Mouse (Mus musculus): Measurements from ENCODE around the gene Entpd1.
A peak's percentile ranks its signal among the peaks of the same experiment; 100 is the strongest.
"Not testable (repeated sequence)": the region's sequence is repeated elsewhere in the genome, so short reads cannot be mapped to it uniquely, and the experiment has no call there.

Gene Entpd1

GRCm38 (mm10) chr19:40611830-40612506 is at the start of gene Entpd1, which contains the start of gene Tctn3:
Entpd1 (plus strand) TSS chr19:40612366.
Tctn3 (minus strand) TSS chr19:40612233.
- DNase-seq, result peak; percentile 97

GRCm38 (mm10) chr19:40563880-40564645 is 48.1 kb upstream of the Entpd1 start:
- no peak for DNase-seq

DNA sequence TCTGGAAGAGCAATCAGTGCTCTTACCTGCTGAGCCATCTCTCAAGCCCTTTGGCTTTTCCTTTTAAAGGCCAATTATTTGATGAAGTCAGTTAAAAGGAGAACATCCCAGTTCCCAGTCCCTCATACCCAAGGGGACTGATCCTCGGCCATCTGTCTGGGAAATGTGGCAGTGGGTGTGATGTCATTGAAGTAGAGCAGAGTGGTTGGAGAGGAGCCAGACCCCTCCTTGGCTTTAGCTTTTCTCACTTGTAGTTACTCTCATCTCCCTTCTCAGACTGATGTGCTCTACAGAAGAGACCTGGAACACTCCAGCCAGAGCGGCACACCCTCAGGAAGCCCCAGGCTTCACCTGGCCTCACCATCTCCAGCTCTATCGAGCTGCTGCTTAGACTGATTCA is 44.5 kb upstream of the Entpd1 start:
- DNase-seq, result no peak

- no peak for DNase-seq
Observed at GRCm38 (mm10) chr19:40570726-40571125, 41.4 kb upstream of the Entpd1 start.

DNA sequence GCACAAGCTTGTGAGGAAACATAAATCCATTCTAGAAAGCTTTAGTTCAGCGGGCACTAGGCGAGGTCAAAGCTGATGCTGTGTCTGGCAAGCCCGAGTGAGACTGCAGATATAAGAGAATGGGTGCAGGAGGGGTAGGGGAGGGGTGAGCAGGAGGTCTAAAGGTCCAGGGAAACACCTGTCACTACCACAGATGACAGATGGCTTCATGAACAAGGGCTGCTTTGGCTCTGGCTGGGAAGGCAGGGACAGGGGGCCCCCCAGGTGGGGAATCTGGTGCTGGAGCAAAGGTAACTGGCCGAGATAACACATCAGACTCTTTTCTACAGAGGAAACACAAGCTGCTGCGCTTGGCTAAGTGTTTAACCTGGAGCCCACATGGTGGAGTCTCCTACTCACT is 36.7 kb upstream of the Entpd1 start:
- no peak for DNase-seq

DNA sequence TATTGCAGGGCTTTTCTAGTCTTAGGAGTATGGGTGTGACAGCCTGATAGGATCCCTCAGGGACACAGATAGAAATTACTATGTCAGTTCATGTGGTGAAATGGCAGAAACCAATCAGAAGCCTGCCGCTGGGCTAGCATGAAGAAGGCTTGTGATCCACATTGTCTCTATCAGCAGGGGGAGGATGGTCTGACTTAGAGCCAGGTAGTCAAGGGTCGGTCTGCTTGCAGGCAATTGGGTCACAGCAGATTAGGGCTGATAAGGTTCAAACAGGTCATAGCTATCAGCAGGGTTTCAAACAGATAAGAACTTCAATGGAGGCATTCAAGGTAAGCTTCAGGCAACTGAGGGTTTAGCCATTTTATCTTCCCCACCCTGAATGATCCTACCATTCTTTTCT is 31.3 kb upstream of the Entpd1 start:
- DNase-seq, result no peak

- no peak for DNase-seq
Observed at GRCm38 (mm10) chr19:40581662-40582061, 30.5 kb upstream of the Entpd1 start.

DNA sequence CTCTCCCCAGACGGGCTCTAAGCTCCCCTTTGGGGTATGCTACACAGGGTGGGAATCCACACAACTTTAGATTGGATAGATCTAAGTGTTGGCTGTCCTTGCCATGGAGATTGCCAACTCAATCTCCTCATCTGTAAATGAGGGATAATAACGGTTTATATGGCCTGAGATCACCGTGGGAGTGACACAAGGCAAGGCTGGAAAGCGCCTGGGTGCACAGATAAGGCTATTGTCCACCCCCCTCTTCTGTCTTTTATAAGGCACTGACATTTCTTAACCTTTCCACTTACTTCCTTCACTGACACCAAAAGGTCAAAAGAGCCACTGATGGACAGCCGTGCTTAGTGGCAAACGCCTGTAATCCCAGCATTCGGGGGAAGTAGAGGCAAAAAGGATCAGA is 25.3 kb upstream of the Entpd1 start:
- no peak for DNase-seq

GRCm38 (mm10) chr19:40587491-40588292 is 24.5 kb upstream of the Entpd1 start:
- no peak for DNase-seq

DNA sequence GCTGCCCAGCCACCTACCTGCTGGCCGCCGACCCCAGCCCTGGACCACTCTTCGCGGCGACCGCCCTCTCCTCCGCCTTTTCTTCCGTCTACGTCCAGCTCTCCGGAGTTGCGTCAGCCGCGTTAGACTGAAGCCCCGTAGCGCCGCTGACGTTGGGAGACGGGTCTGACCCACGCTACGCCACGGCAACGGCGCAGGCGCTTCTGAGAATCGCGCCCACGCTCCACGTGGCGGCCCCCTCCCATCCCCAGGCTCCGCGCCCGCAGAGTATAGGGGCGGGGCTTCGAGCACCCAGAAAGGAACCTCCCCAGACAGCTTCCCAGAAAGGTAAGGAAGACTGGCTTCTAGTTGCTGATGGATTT is 23.9 kb upstream of the Entpd1 start, which contains the start of gene Aldh18a1:
Gene Aldh18a1, minus strand, starts transcription at position 171 of the 362 bp plus-strand sequence.
- peak; percentile 95 to 96 for DNase-seq

- peak; percentile 90 to 93 for DNase-seq
Observed at GRCm38 (mm10) chr19:40588847-40589529, 23.2 kb upstream of the Entpd1 start.

DNA sequence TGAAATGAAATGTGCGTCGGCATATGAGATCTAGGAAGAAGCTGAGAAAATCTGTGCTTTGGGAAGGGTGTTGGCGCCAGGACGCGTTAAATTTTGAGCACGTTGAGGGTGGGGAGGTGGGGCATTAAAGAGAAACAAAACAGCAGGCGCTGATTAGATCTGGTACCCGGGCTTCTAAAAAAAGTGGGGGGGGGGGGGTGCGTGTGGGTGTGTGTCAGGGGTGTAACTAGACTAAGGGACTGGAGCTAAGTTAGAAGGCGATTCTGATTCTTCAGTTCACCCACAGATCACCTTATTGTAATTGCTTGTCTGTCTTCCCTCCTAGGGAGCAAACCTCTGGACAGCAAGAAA is 22.7 kb upstream of the Entpd1 start:
- no peak for DNase-seq

DNA sequence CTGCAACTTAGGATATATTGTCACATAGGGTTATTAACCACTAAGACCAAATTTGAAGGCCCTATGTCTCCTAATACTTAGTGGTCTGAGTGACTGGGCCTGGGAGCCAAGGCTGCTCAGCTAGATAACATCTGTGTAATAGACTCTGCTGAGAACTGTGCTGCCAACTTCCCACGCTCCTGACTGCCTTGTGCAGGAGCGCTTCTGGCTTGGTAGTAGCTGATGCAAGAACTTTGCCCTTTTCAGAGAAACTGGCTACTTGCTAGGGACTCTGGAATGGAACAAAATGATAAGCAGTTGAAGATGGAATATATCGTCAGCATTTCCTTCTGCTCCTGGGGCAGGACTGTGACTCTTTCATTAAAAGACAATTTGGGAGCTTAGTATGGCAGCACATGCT is 16.9 kb upstream of the Entpd1 start:
- DNase-seq, result no peak

DNA sequence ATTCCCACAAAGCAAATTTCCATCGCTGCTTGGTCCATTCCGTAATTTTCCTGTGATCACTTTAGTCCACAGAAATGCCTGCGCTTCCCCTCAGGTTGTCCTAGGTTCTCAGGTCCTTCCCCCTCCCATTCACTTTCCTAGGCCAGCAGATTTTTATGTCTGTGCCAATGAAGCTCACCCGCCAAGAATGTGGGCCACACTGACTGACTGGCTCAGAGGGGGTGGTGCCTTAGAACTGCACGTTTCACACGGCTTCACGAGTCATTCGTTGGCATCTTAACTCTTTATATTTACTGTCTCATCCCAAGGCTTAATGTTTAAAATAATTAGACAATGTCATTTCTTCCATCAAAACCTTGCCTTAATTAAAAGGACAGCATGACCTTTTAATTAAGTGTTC is 16.3 kb upstream of the Entpd1 start:
- DNase-seq, result no peak

- not testable (repeated sequence) for DNase-seq
Observed at GRCm38 (mm10) chr19:40600846-40601245, 11.3 kb upstream of the Entpd1 start.

- DNase-seq, result no peak
Observed at GRCm38 (mm10) chr19:40601870-40602269, 10.3 kb upstream of the Entpd1 start.

DNA sequence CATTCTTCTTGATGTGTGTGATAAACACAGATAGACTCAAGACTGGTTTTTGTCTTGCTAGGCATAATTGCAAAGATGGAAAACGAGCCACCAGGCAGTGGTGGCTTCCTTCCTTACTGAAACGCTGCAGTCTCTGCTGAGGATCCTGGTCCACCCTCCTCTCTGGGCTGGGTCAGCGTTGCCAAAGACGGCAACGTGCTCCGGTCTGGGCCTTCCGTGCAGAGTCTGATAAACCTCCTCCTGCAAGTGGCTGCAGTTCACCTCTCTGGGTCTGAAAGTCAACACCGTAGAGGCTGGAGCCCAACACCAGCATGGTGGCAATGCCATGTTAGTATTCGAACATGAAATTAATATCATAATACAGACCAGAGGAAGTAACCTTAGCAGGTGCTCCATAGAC is 7.0 kb upstream of the Entpd1 start:
- no peak for DNase-seq

GRCm38 (mm10) chr19:40607676-40608075 is 4.5 kb upstream of the Entpd1 start:
- DNase-seq, result no peak

GRCm38 (mm10) chr19:40614811-40615210 is 2.6 kb downstream of the Entpd1 start:
- no peak for DNase-seq

GRCm38 (mm10) chr19:40616021-40616420 is 3.9 kb downstream of the Entpd1 start:
- no peak for DNase-seq

GRCm38 (mm10) chr19:40621616-40622015 is 9.4 kb downstream of the Entpd1 start:
- not testable (repeated sequence) for DNase-seq

DNA sequence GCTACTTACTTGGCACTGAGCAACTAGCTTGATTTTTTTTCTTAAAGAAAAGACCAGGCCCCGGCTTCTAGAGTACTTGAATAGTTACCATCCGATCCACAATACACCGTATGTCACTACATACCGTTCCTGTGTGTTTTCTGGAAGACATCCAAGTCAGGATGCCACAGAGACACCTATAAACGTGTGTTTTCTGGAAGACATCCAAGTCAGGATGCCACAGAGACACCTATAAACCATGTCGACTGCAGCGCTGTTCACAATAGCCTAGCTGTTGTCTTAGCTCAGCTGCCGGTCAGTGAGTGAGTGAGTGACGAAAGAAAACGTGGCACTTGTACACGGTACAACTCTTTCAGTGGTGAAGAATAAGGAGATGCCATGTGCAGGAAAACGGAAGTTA is 13.8 kb downstream of the Entpd1 start:
- no peak for DNase-seq

DNA sequence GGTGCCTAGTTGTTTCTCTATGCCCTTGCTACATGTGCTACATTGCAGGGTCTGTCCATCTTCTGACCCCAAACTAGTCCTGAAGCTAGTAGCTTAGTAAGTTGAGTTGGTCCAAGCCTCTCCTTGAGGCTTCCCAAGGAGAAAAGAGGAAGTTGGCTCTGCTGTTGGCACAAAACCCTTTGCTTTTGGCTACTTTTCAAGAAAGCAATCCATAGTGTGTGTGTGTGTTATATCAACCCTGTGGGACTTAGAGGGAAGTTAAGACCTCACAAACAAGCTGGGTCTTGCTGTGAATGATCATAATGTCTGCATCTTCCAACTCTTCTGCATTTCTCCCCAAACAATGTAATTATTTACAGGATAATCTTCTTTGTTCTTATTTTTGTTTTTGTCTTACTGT is 16.8 kb downstream of the Entpd1 start:
- no peak for DNase-seq

All from lung, postnatal 4 days (tissue).